Mouse (Mus musculus): ENCODE data around the gene Fsip1.
"Not testable (repeated sequence)": the region's sequence is repeated elsewhere in the genome, so short reads cannot be mapped to it uniquely, and the experiment has no call there.

Fsip1 gene

GRCm38 (mm10) chr2:118256621-118257053 lies at the start of gene Fsip1:
Fsip1 (minus strand) TSS chr2:118256966.
- peak in 1 of 2 experiments; percentile 69 for DNase-seq (ENCODE audit: low spot score in 2 of 2)

GRCm38 (mm10) chr2:118306522-118306895 lies 49.7 kb upstream of the Fsip1 start:
- no peak for DNase-seq (ENCODE audit: low spot score in 2 of 2)

- no peak for DNase-seq (ENCODE audit: low spot score in 2 of 2)
Observed at GRCm38 (mm10) chr2:118305827-118306521, 49.2 kb upstream of the Fsip1 start.

- no peak for DNase-seq (ENCODE audit: low spot score in 2 of 2)
Observed at GRCm38 (mm10) chr2:118303456-118303855, 46.7 kb upstream of the Fsip1 start.

- no peak for DNase-seq (ENCODE audit: low spot score in 2 of 2)
Observed at GRCm38 (mm10) chr2:118301656-118302055, 44.9 kb upstream of the Fsip1 start.

GRCm38 (mm10) chr2:118301041-118301545 lies 44.3 kb upstream of the Fsip1 start:
- no peak for DNase-seq (ENCODE audit: low spot score in 2 of 2)

GRCm38 (mm10) chr2:118299981-118300380 lies 43.2 kb upstream of the Fsip1 start:
- no peak for DNase-seq (ENCODE audit: low spot score in 2 of 2)

GRCm38 (mm10) chr2:118298601-118299000 lies 41.8 kb upstream of the Fsip1 start:
- no peak for DNase-seq (ENCODE audit: low spot score in 2 of 2)

GRCm38 (mm10) chr2:118297966-118298365 lies 41.2 kb upstream of the Fsip1 start:
- no peak for DNase-seq (ENCODE audit: low spot score in 2 of 2)

- no peak for DNase-seq (ENCODE audit: low spot score in 2 of 2)
Observed at GRCm38 (mm10) chr2:118295505-118295904, 38.7 kb upstream of the Fsip1 start.

- no peak for DNase-seq (ENCODE audit: low spot score in 2 of 2)
Observed at GRCm38 (mm10) chr2:118293583-118293982, 36.8 kb upstream of the Fsip1 start.

GRCm38 (mm10) chr2:118289066-118289460 lies 32.3 kb upstream of the Fsip1 start:
- not testable (repeated sequence) for DNase-seq (ENCODE audit: low spot score in 2 of 2)

- DNase-seq (ENCODE audit: low spot score in 2 of 2), result no peak
Observed at GRCm38 (mm10) chr2:118288326-118289065, 31.7 kb upstream of the Fsip1 start.

- no peak for DNase-seq (ENCODE audit: low spot score in 2 of 2)
Observed at GRCm38 (mm10) chr2:118287678-118288077, 30.9 kb upstream of the Fsip1 start.

- DNase-seq (ENCODE audit: low spot score in 2 of 2), result no peak
Observed at GRCm38 (mm10) chr2:118282467-118282866, 25.7 kb upstream of the Fsip1 start.

- no peak for DNase-seq (ENCODE audit: low spot score in 2 of 2)
Observed at GRCm38 (mm10) chr2:118278249-118278648, 21.5 kb upstream of the Fsip1 start.

GRCm38 (mm10) chr2:118271606-118272005 lies 14.8 kb upstream of the Fsip1 start:
- no peak for DNase-seq (ENCODE audit: low spot score in 2 of 2)

GRCm38 (mm10) chr2:118270213-118270612 lies 13.4 kb upstream of the Fsip1 start:
- peak in 1 of 2 experiments; percentile 26 for DNase-seq (ENCODE audit: low spot score in 2 of 2)

- DNase-seq (ENCODE audit: low spot score in 2 of 2), result no peak
Observed at GRCm38 (mm10) chr2:118263914-118264201, 7.1 kb upstream of the Fsip1 start.

GRCm38 (mm10) chr2:118263151-118263913 lies 6.6 kb upstream of the Fsip1 start:
- DNase-seq (ENCODE audit: low spot score in 2 of 2), result peak in 1 of 2 experiments; percentile 73

- DNase-seq (ENCODE audit: low spot score in 2 of 2), result peak; percentile 50 to 66
Observed at GRCm38 (mm10) chr2:118262673-118263072, 5.9 kb upstream of the Fsip1 start.

GRCm38 (mm10) chr2:118259746-118260145 lies 3.0 kb upstream of the Fsip1 start:
- no peak for DNase-seq (ENCODE audit: low spot score in 2 of 2)

Measured in left cerebral cortex, adult 9 months (tissue).